Mouse (Mus musculus) Patski (cell line): ENCODE results near the gene Tfap2c. TPM values are rescaled to one million over a fixed set of nuclear protein-coding genes. Genes with fewer than 3 reads are reported as not detected.

Experiments used
- ATAC-seq: fragments of 100-300 bp; one replicate; pipeline ENCODE4 v1.8.0; 2021
- CTCF ChIA-PET: fragments of 350-600 bp; sonication (Branson Sonifier 250); formaldehyde crosslinking; loops from one replicate; lab custom pipeline; 2022; ENCODE audit warnings: inconsistent platforms; lab: Charles Lee
- POLR2A ChIA-PET: fragments of 350-600 bp; sonication (Branson Sonifier 250); formaldehyde crosslinking; loops from one replicate; lab custom pipeline; 2022; ENCODE audit warnings: antibody characterized with exemption, inconsistent platforms; lab: Charles Lee
- DNase-seq: peaks from one replicate; pipeline ENCODE4 v3.0.0-alpha.2; 2011; ENCODE audit warnings: low read depth, low spot score
- H3K27me3 ChIP-seq: fragments of 371-371 bp; one replicate; pipeline ENCODE4 v1.5.1; 2021
- CTCF ChIP-seq: fragments of 100-300 bp; IDR thresholded peaks from one replicate; pipeline ENCODE4 v1.5.1; 2021
- in situ Hi-C: fragments of 300-500 bp; cut with MboI; formaldehyde crosslinking; loops from 3 replicates; pipeline ENCODE4 v1.11.1; 2018; ENCODE audit warnings: low pct_unique_long_range_greater_than_20kb, mixed read lengths
- polyA plus RNA-seq: library from polyadenylated mRNA; unstranded; gene quantifications from one replicate; pipeline ENCODE4 v1.2.3, GENCODE M21; 2021

The Tfap2c gene
- polyA plus RNA-seq, 1 experiment from 2014 or later: 0.03 TPM

DNA sequence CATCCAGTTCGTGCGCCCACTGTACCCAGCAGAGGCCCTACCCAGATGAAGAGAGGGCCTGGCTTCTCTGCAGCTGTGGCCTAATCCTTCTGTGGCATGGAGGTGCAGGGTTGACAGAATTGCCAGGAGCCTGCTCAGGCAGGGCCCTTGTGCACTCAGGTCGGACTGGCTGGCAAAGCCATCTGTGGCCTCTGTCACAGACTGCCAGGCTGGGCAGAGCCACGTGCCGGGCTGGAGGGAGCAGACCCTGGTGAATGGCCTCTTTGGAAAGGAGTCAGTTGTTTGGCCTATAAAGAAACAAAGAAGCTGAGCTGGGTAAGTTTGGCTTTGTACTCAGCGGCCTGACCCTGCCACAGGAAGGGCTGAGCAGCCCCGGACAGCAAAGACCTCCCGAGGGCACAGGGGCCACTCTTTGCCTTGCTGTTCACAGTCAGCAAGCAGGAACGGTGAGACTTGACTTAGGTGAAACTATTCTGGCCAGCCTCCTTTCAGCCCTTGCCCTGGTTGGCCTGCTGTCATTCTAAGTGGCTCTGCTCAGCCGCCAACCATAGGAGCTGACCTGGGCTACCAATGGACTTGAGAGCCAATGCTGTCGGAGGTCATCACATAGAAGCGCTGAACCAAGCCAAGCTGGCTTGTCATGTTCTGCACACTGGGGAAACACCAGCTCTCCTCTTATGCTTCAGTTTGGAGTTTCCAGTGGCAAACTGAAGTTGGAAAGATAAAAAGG is 31.3 kb downstream of the Tfap2c start:
- POLR2A ChIA-PET: no interaction called here

DNA sequence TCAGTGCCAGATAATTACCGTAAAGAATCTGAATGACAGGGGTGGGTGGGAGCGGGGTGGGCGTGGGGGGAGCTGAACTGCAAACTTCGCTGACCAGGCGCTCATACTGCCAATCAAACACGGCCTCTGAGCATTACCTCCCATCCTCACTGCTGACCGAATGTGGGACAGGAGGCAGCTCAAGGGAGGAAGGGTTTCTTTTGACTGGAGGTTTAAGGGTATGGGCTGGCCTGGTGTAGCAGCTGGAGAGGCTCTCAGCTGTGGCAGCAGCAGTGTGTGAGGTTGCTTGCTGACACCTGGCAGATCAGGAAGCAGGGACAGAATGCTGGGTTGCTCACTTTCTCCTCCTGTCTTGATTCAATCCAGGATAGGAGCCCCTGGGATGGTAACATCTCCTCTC is 33.9 kb downstream of the Tfap2c start:
- ChIA-PET CTCF (no interaction called here), POLR2A (no interaction called here)
- peaks cover 36% of the 10 kb centered on the region for H3K27me3 ChIP-seq
- TF ChIP-seq CTCF: no peak
- in situ Hi-C loops: no loop called here
- no peak for ATAC-seq
- DNase-seq: no peak

More for the DNA sequence above, 31.3 kb downstream of the Tfap2c start:
- CTCF ChIA-PET: no interaction called here
- peaks cover 33% of the 10 kb centered on the region for H3K27me3 ChIP-seq
- no peak for TF ChIP-seq CTCF
- in situ Hi-C loops: no loop called here
- DNase-seq (no peak), ATAC-seq (no peak)

GRCm38 (mm10) chr2:172585329-172585728 is 35.9 kb downstream of the Tfap2c start:
- no peak for DNase-seq
- ChIA-PET POLR2A (no interaction called here), CTCF (no interaction called here)
- no peak for TF ChIP-seq CTCF
- ATAC-seq: no peak
- in situ Hi-C loops: no loop called here
- peaks cover 24% of the 10 kb centered on the region for H3K27me3 ChIP-seq

- peaks cover 11% of the 10 kb centered on the region for H3K27me3 ChIP-seq
- in situ Hi-C loops: no loop called here
- TF ChIP-seq CTCF: no peak
- ChIA-PET POLR2A (no interaction called here), CTCF (interaction anchor here (1.2 kb wide), 1 partner anchor 11 kb away, joined by 3 read pairs; no protein-coding TSS in a partner anchor)
- DNase-seq: no peak
- ATAC-seq: no peak
Measured at GRCm38 (mm10) chr2:172589048-172589447, 39.7 kb downstream of the Tfap2c start.

GRCm38 (mm10) chr2:172590839-172591238 is 41.4 kb downstream of the Tfap2c start:
- DNase-seq: no peak
- CTCF ChIA-PET: no interaction called here
- TF ChIP-seq CTCF: no peak
- ATAC-seq: no peak
- POLR2A ChIA-PET: no interaction called here
- H3K27me3 ChIP-seq: peaks cover 2% of the 10 kb centered on the region
- in situ Hi-C loops: no loop called here

- no peaks in the 10 kb centered on the region for H3K27me3 ChIP-seq
- in situ Hi-C loops: no loop called here
- ATAC-seq (no peak), DNase-seq (no peak)
- ChIA-PET POLR2A (no interaction called here), CTCF (no interaction called here)
- no peak for TF ChIP-seq CTCF
Measured at GRCm38 (mm10) chr2:172594326-172594725, 44.9 kb downstream of the Tfap2c start.

DNA sequence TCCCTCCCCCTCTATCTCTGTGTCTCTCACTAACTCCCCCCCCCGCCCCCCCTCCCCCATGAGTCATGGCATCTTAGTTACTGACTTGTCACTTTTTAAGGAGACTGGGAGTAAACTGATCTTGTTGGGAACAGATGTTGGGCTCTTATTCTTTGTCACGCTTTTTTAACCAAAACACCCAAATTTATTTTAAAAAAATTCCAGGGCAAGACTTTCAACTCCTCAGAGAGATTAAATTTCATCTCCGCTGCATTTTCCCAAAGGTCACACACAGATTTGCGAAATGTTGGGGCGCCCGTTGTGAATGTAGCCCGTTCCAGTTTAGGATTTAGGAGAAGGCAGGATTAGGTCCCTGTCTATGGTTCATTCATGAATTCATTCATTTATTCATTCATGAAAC is 47.7 kb downstream of the Tfap2c start:
- no peak for DNase-seq
- in situ Hi-C loops: no loop called here
- no peaks in the 10 kb centered on the region for H3K27me3 ChIP-seq
- ChIA-PET POLR2A (no interaction called here), CTCF (no interaction called here)
- ATAC-seq: no peak
- TF ChIP-seq CTCF: no peak

- in situ Hi-C loops: no loop called here
- no peaks in the 10 kb centered on the region for H3K27me3 ChIP-seq
- POLR2A ChIA-PET: interaction anchor here (0.5 kb wide), 1 partner anchor 21 kb away, joined by 5 read pairs; no protein-coding TSS in a partner anchor
- no peak for TF ChIP-seq CTCF
- ATAC-seq (no peak), DNase-seq (no peak)
- CTCF ChIA-PET: no interaction called here
Measured at GRCm38 (mm10) chr2:172597881-172598280, 48.5 kb downstream of the Tfap2c start.

- DNase-seq (no peak), ATAC-seq (no peak)
- ChIA-PET CTCF (no interaction called here), POLR2A (no interaction called here)
- no peak for TF ChIP-seq CTCF
- no peaks in the 10 kb centered on the region for H3K27me3 ChIP-seq
- in situ Hi-C loops: no loop called here
Measured at GRCm38 (mm10) chr2:172604625-172605024, 55.2 kb downstream of the Tfap2c start.

GRCm38 (mm10) chr2:172605642-172606041 is 56.2 kb downstream of the Tfap2c start:
- H3K27me3 ChIP-seq: no peaks in the 10 kb centered on the region
- in situ Hi-C loops: no loop called here
- ChIA-PET POLR2A (no interaction called here), CTCF (no interaction called here)
- TF ChIP-seq CTCF: no peak
- no peak for ATAC-seq
- DNase-seq: no peak

- no peaks in the 10 kb centered on the region for H3K27me3 ChIP-seq
- in situ Hi-C loops: no loop called here
- TF ChIP-seq CTCF: no peak
- CTCF ChIA-PET: no interaction called here
- DNase-seq: no peak
- no peak for ATAC-seq
- POLR2A ChIA-PET: no interaction called here
Measured at GRCm38 (mm10) chr2:172607710-172608109, 58.3 kb downstream of the Tfap2c start.

Other genes with a start within 250 kb of the Tfap2c start
- gene Fam210b, start 204.0 kb upstream of the Tfap2c start, polyA plus RNA-seq: 15.2 TPM
- 40.7 TPM for gene Aurka, start 179.1 kb upstream of the Tfap2c start, polyA plus RNA-seq
- gene Cstf1, start 178.9 kb upstream of the Tfap2c start, polyA plus RNA-seq: 34.6 TPM
- not detected for gene Cass4, start 155.8 kb upstream of the Tfap2c start, polyA plus RNA-seq
- gene Rtf2, start 109.0 kb upstream of the Tfap2c start, polyA plus RNA-seq: 76.4 TPM
- gene Gcnt7, start 91.0 kb upstream of the Tfap2c start, polyA plus RNA-seq: 0.06 TPM
- gene Fam209, start 77.1 kb upstream of the Tfap2c start, polyA plus RNA-seq: 0.12 TPM